Mouse (Mus musculus) CH12.LX (cell line): ENCODE data around the gene Zfyve27.

Experiments used
- CTCF ChIP-seq, 2 experiments: IDR thresholded peaks in 1 of 2; conservative IDR thresholded peaks in 1 of 2; 2 replicates each; pipeline ENCODE4 v1.5.1; 2011 to 2012; ENCODE audit warnings: low read depth in 2 of 2, low read length in 2 of 2, improper control_type of control experiment in 1 of 2, inconsistent platforms in 1 of 2, mild to moderate bottlenecking in 1 of 2, moderate library complexity in 1 of 2
- EP300 ChIP-seq: IDR thresholded peaks from 2 replicates; pipeline ENCODE4 v1.6.1; 2011; ENCODE audit warnings: low read length, improper control_type of control experiment
- ETS1 ChIP-seq: conservative IDR thresholded peaks from 2 replicates; pipeline ENCODE4 v1.6.1; 2012; ENCODE audit warnings: low read depth, mild to moderate bottlenecking, inconsistent platforms, low read length, improper control_type of control experiment, moderate library complexity
- KAT2A ChIP-seq: IDR thresholded peaks from 2 replicates; pipeline ENCODE4 v1.6.1; 2012; ENCODE audit warnings: low read length, improper control_type of control experiment, inconsistent platforms; ENCODE audit not compliant: insufficient replicate concordance
- MAFK ChIP-seq: IDR thresholded peaks from 2 replicates; pipeline ENCODE4 v1.6.1; 2011; ENCODE audit warnings: low read length, improper control_type of control experiment; ENCODE audit not compliant: insufficient replicate concordance
- MAX ChIP-seq: IDR thresholded peaks from 2 replicates; pipeline ENCODE4 v1.6.1; 2011; ENCODE audit warnings: low read length, improper control_type of control experiment
- MAZ ChIP-seq: IDR thresholded peaks from 2 replicates; pipeline ENCODE4 v1.6.1; 2012; ENCODE audit warnings: low read depth, mild to moderate bottlenecking, inconsistent platforms, low read length, improper control_type of control experiment, moderate library complexity
- MEF2A ChIP-seq: IDR thresholded peaks from 2 replicates; pipeline ENCODE4 v1.6.1; 2014; ENCODE audit warnings: low read depth, mild to moderate bottlenecking, inconsistent platforms, low read length, improper control_type of control experiment, borderline replicate concordance
- POLR2A ChIP-seq: IDR thresholded peaks from 2 replicates; pipeline ENCODE4 v1.6.1; 2011; ENCODE audit warnings: low read depth, mild to moderate bottlenecking, improper control_type of control experiment, low read length
- SIN3A ChIP-seq: IDR thresholded peaks from 2 replicates; pipeline ENCODE4 v1.6.1; 2012; ENCODE audit warnings: low read length, improper control_type of control experiment, inconsistent platforms
- TCF12 ChIP-seq: IDR thresholded peaks from 2 replicates; pipeline ENCODE4 v1.6.1; 2014; ENCODE audit warnings: low read depth, mild to moderate bottlenecking, inconsistent platforms, low read length, improper control_type of control experiment
- USF2 ChIP-seq: conservative IDR thresholded peaks from 2 replicates; pipeline ENCODE4 v1.6.1; 2011; ENCODE audit warnings: low read depth, low read length, improper control_type of control experiment
- ZKSCAN1 ChIP-seq: IDR thresholded peaks from 2 replicates; pipeline ENCODE4 v1.6.1; 2012; ENCODE audit warnings: low read depth, inconsistent platforms, low read length, improper control_type of control experiment, borderline replicate concordance
- ZNF384 ChIP-seq: IDR thresholded peaks from 2 replicates; pipeline ENCODE4 v1.6.1; 2012; ENCODE audit warnings: low read depth, low read length, improper control_type of control experiment, inconsistent platforms

DNA sequence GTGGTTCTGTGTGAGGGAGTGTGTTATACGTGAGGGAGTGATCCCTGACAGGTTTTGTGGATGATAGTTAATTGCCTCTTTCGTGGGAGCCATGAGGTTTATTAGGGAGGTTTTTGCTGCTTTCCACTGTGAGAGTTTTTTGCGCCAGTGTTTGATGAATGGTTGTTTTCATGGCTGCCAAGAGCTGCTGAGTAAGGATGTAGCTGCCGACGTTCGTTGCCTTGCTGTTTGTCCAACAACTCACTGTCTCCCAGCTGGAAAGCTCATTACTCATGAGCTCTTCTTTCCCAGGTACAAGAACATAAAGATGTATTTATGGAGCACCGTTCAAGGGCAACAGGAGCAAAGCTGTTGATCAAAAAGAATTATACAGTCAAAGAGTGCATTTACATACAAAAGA lies 437 bp downstream of the Zfyve27 start:
- TF ChIP-seq POLR2A (no peak), TCF12 (no peak), MAX (no peak; the same call in 1 of the 2 replicates), ETS1 (0 out of 2 replicates have a peak, but pooled peaks have one; percentile 5), EP300 (no peak), MEF2A (no peak; the same call in 1 of the 2 replicates), SIN3A (no peak), USF2 (no peak), MAZ (no peak), MAFK (peak; percentile 29; the same call in 1 of the 2 replicates), KAT2A (no peak), CTCF (conservative IDR thresholded peaks at IDR 0.05 in 1 of 2, IDR thresholded peaks at IDR 0.05 in 1 of 2; ENCODE audit: low read depth in 2 of 2, low read length in 2 of 2) (no peak), ZKSCAN1 (no peak), ZNF384 (no peak)
